Mouse (Mus musculus) heart, embryonic 10.5 days (tissue): Measurements from ENCODE around the gene Dlgap1. TPM values are rescaled to one million over a fixed set of nuclear protein-coding genes. Genes with fewer than 3 reads are reported as not detected.

Experiments used
- DNase-seq: peaks from one replicate; pipeline ENCODE4 v3.0.0-alpha.2; 2017; ENCODE audit warnings: low spot score
- H3K27ac ChIP-seq: fragments of 300-500 bp; sonication (generic); 2 replicates; pipeline ENCODE4 v1.5.1; 2016; ENCODE audit warnings: mild to moderate bottlenecking
- H3K27me3 ChIP-seq: fragments of 300-500 bp; sonication (generic); 2 replicates; pipeline ENCODE4 v1.6.1; 2016; ENCODE audit warnings: mild to moderate bottlenecking; ENCODE audit not compliant: poor library complexity, insufficient read depth, severe bottlenecking
- H3K36me3 ChIP-seq: fragments of 300-500 bp; sonication (generic); 2 replicates; pipeline ENCODE4 v1.6.1; 2016; ENCODE audit warnings: mild to moderate bottlenecking, moderate library complexity
- H3K4me1 ChIP-seq: fragments of 300-500 bp; sonication (generic); 2 replicates; pipeline ENCODE4 v1.6.1; 2016; ENCODE audit warnings: mild to moderate bottlenecking
- H3K4me3 ChIP-seq: fragments of 300-500 bp; sonication (generic); 2 replicates; pipeline ENCODE4 v1.5.1; 2016; ENCODE audit warnings: mild to moderate bottlenecking, moderate library complexity
- H3K9me3 ChIP-seq: fragments of 300-500 bp; sonication (generic); 2 replicates; pipeline ENCODE4 v1.6.1; 2016; ENCODE audit warnings: mild to moderate bottlenecking, moderate library complexity
- WGBS: fragments of 180-500 bp; shearing (Covaris S2); methylation state at CpG from one replicate; pipeline ENCODE4 v1.1.7; 2016; 5-methylcytosine and 5-hydroxymethylcytosine counted together
- polyA plus RNA-seq: library from polyadenylated mRNA; unstranded; fragments of >200 nt; fragmentation: Nextera tagmentation; extraction: Ambion mirVana; gene quantifications from 2 replicates; pipeline ENCODE4 v1.2.1, GENCODE M21; 2016

Dlgap1 gene
- polyA plus RNA-seq, 1 experiment from 2014 or later: 0.51 TPM

- DNase-seq: no peak
- Histone ChIP-seq H3K27me3 (no peaks in the 10 kb centered on the region), H3K4me3 (no peak overlapping the region), H3K27ac (no peak overlapping the region), H3K4me1 (0 out of 2 replicates have a peak, but pooled peaks cover 5% of the 10 kb centered on the region), H3K9me3 (no peaks in the 10 kb centered on the region), H3K36me3 (no peaks in the 10 kb centered on the region)
- 78% methylated on average over 11 of the region's 11 CpGs for WGBS
These were observed 750.9 kb downstream of the Dlgap1 start for GRCm38 (mm10) chr17:70719684-70720324.

DNA sequence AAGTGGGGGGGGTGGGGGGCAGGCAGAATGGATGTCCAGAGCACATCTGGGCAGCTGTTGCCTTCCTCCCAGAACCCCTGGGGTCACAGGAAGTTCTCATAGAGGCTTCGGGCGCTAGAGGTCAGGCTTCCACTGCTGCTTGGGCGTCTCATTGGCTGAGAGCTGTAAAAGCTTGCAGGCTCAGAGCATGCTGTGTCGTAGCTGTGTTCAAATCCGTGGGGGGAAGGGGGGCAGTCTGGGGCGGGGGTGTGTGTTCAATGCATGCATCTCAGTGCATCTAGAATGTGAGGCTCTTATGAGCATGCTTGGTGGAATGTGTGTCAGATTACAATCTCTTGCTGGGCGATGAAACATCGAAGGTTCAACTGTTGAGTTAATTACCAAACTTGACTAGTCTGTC is 751.9 kb downstream of the Dlgap1 start:
- 21% methylated on average over 8 of the region's 8 CpGs for WGBS
- Histone ChIP-seq H3K27me3 (no peaks in the 10 kb centered on the region), H3K27ac (no peak overlapping the region)

GRCm38 (mm10) chr17:70722146-70722545 is 753.3 kb downstream of the Dlgap1 start:
- Histone ChIP-seq H3K27ac (no peak overlapping the region), H3K27me3 (no peaks in the 10 kb centered on the region), H3K9me3 (no peaks in the 10 kb centered on the region), H3K4me3 (no peak overlapping the region), H3K4me1 (0 out of 2 replicates have a peak, but pooled peaks cover 5% of the 10 kb centered on the region), H3K36me3 (no peaks in the 10 kb centered on the region)
- DNase-seq: no peak
- 60% methylated on average over 3 of the region's 3 CpGs for WGBS

More for the DNA sequence above, 751.9 kb downstream of the Dlgap1 start:
- Histone ChIP-seq H3K36me3 (no peaks in the 10 kb centered on the region), H3K9me3 (no peaks in the 10 kb centered on the region), H3K4me1 (0 out of 2 replicates have a peak, but pooled peaks cover 5% of the 10 kb centered on the region), H3K4me3 (no peak overlapping the region)
- DNase-seq: no peak

- Histone ChIP-seq H3K9me3 (no peaks in the 10 kb centered on the region), H3K4me1 (no peaks in the 10 kb centered on the region), H3K4me3 (no peak overlapping the region), H3K27ac (no peak overlapping the region), H3K36me3 (no peaks in the 10 kb centered on the region), H3K27me3 (no peaks in the 10 kb centered on the region)
- WGBS: 77% methylated on average over 5 of the region's 5 CpGs
- no peak for DNase-seq
These were observed 759.9 kb downstream of the Dlgap1 start for GRCm38 (mm10) chr17:70728719-70729281.

GRCm38 (mm10) chr17:70734728-70735127 is 765.9 kb downstream of the Dlgap1 start:
- no peaks in the 10 kb centered on the region for H3K9me3 ChIP-seq
- peaks cover 18% of the 10 kb centered on the region for H3K4me1 ChIP-seq
- no peak overlapping the region for H3K4me3 ChIP-seq
- H3K27me3 ChIP-seq: no peaks in the 10 kb centered on the region
- no peaks in the 10 kb centered on the region for H3K36me3 ChIP-seq
- WGBS: 90% methylated on average over 3 of the region's 3 CpGs
- DNase-seq: no peak
- no peak overlapping the region for H3K27ac ChIP-seq

DNA sequence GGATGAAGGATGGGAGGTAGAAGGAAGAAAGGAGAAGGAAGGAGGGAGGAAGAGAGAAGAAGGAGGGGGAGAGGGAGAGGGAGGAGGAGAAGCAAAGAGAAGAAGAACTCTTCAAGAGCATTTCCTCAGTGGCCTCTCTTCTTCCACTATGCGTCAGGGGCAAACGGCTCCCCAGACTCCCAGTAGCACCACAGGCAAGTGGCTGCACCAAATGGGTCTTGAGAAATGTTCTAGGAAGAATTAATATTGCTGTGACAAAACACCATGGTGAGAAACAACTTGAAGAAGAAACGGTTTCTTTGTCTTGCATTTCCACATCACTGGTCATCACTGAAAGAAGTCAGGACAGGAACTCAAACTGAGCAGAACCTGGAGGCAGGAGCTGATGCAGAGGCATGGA is 766.5 kb downstream of the Dlgap1 start:
- DNase-seq: no peak
- Histone ChIP-seq H3K4me1 (peaks cover 18% of the 10 kb centered on the region), H3K27ac (no peak overlapping the region), H3K4me3 (no peak overlapping the region), H3K9me3 (no peaks in the 10 kb centered on the region), H3K36me3 (no peaks in the 10 kb centered on the region), H3K27me3 (no peaks in the 10 kb centered on the region)
- 80% methylated on average over 3 of the region's 3 CpGs for WGBS

DNA sequence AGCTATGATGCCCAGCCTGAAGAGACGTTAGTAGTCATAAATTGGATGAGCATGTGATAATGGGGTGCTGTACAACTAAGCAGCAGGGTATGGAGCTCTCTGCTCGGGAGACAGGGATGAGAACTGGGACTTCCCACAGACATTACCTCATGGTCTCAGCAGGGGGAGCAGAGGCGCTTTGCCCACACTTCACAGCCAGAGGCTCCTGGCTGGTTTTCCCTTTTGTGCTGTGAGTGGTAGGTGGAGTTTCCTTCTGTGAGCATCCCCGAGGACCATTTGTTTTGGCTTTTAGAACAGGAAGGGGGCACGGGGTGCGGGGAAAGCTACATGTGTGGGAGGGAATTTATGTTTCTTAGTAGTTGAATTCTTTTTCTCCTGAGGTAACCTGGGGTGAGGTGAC is 768.6 kb downstream of the Dlgap1 start:
- Histone ChIP-seq H3K9me3 (no peaks in the 10 kb centered on the region), H3K27me3 (no peaks in the 10 kb centered on the region), H3K36me3 (no peaks in the 10 kb centered on the region), H3K4me1 (peaks cover 18% of the 10 kb centered on the region), H3K27ac (peak overlapping the region; percentile 87), H3K4me3 (peak overlapping the region; percentile 51)
- DNase-seq: peak; percentile 82
- 3% methylated on average over 6 of the region's 6 CpGs for WGBS

DNA sequence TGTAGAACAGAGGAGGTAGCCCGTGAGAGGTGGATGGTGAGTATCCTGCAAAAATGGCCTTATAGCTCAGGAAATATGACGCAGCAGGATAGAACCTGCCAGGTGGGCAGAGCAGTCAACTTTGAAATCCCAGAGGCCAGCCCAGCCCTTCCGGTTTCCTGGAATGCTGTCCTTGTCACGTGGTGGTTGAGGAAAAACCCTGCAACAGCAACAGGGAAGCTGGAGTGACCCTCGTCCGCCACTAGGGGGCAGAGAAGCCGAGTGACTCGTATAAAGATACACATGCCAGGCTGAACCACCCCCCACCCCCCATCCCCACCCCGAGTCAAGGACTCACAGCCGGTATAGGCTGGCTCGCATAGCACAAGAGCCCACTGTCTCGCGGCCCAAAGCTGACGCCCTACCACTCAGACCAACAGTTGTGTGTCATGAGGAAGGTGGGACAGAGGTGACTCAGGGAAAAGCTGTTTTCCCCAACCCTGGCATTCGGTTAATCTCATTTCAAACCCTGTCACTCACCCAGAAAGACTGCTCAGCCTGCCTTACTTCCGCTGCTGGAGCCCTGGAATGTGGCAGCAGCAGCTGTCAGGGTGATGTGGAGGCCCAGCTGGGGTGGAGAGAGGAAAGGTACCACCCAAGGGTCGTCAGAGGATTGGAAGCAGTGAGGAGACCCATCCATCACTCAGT is 769.4 kb downstream of the Dlgap1 start:
- WGBS: 2% methylated on average over 17 of the region's 17 CpGs
- DNase-seq: peak; percentile 96
- H3K27ac ChIP-seq: peak overlapping the region; percentile 87
- peak overlapping the region; percentile 51 for H3K4me3 ChIP-seq
- H3K9me3 ChIP-seq: no peaks in the 10 kb centered on the region
- no peaks in the 10 kb centered on the region for H3K27me3 ChIP-seq
- no peaks in the 10 kb centered on the region for H3K36me3 ChIP-seq
- peaks cover 18% of the 10 kb centered on the region for H3K4me1 ChIP-seq

- no peaks in the 10 kb centered on the region for H3K27me3 ChIP-seq
- no peaks in the 10 kb centered on the region for H3K9me3 ChIP-seq
- DNase-seq: no peak
- no peaks in the 10 kb centered on the region for H3K36me3 ChIP-seq
- H3K4me3 ChIP-seq: no peak overlapping the region
- H3K4me1 ChIP-seq: peaks cover 18% of the 10 kb centered on the region
- WGBS: 69% methylated on average over 6 of the region's 6 CpGs
- H3K27ac ChIP-seq: no peak overlapping the region
These were observed 770.5 kb downstream of the Dlgap1 start for GRCm38 (mm10) chr17:70739346-70739745.

DNA sequence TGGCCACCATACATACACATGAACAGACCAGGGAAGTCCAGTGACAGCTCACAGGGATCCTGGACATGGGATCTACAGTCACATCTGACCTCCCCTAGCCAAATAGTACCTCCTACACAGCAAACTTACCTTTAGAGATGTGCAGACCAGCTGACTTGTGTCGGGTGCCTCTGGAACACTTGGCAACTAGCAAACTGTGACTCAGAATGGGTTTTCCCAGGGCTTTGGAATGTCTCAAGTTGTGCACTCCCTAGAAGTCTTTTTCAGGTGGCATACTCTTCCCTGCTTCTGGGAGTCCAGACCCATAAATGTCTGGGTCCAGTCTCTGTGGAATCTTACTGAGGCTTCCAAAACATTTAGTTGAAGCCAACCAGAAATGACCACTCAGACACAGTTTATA is 772.8 kb downstream of the Dlgap1 start:
- Histone ChIP-seq H3K36me3 (no peaks in the 10 kb centered on the region), H3K27me3 (no peaks in the 10 kb centered on the region)
- 75% methylated on average over 1 of the region's 1 CpGs for WGBS

GRCm38 (mm10) chr17:70744570-70745153 is 775.8 kb downstream of the Dlgap1 start:
- no peaks in the 10 kb centered on the region for H3K36me3 ChIP-seq
- WGBS: 90% methylated on average over 5 of the region's 5 CpGs

More for the DNA sequence above, 772.8 kb downstream of the Dlgap1 start:
- H3K4me1 ChIP-seq: peaks cover 18% of the 10 kb centered on the region
- DNase-seq: no peak
- H3K9me3 ChIP-seq: no peaks in the 10 kb centered on the region
- H3K27ac ChIP-seq: no peak overlapping the region
- H3K4me3 ChIP-seq: no peak overlapping the region

GRCm38 (mm10) chr17:70745385-70745784 is 776.5 kb downstream of the Dlgap1 start:
- Histone ChIP-seq H3K9me3 (no peaks in the 10 kb centered on the region), H3K27ac (no peak overlapping the region), H3K27me3 (no peaks in the 10 kb centered on the region), H3K36me3 (no peaks in the 10 kb centered on the region), H3K4me1 (peaks cover 18% of the 10 kb centered on the region), H3K4me3 (no peak overlapping the region)
- 77% methylated on average over 6 of the region's 6 CpGs for WGBS
- no peak for DNase-seq

More at GRCm38 (mm10) chr17:70744570-70745153, 775.8 kb downstream of the Dlgap1 start:
- no peak overlapping the region for H3K4me3 ChIP-seq
- H3K9me3 ChIP-seq: no peaks in the 10 kb centered on the region
- H3K27me3 ChIP-seq: no peaks in the 10 kb centered on the region
- no peak overlapping the region for H3K27ac ChIP-seq
- peaks cover 14% of the 10 kb centered on the region for H3K4me1 ChIP-seq
- no peak for DNase-seq
